Mouse (Mus musculus) gastrocnemius, postnatal 10 days (tissue): Measurements from ENCODE around the gene Galnt12. TPM values are rescaled to one million over a fixed set of nuclear protein-coding genes. Genes with fewer than 3 reads are reported as not detected.

Experiments
- DNase-seq: peaks from one replicate; pipeline ENCODE4 v3.0.0; 2021; ENCODE audit warnings: mixed read lengths
- total RNA-seq, 2 experiments: library from RNA; stranded (reverse); gene quantifications; 2 replicates each; pipeline ENCODE4 v1.2.3; 2021

The Galnt12 gene
- total RNA-seq, 2 experiments from 2014 or later = 0.72 to 0.73 TPM

DNA sequence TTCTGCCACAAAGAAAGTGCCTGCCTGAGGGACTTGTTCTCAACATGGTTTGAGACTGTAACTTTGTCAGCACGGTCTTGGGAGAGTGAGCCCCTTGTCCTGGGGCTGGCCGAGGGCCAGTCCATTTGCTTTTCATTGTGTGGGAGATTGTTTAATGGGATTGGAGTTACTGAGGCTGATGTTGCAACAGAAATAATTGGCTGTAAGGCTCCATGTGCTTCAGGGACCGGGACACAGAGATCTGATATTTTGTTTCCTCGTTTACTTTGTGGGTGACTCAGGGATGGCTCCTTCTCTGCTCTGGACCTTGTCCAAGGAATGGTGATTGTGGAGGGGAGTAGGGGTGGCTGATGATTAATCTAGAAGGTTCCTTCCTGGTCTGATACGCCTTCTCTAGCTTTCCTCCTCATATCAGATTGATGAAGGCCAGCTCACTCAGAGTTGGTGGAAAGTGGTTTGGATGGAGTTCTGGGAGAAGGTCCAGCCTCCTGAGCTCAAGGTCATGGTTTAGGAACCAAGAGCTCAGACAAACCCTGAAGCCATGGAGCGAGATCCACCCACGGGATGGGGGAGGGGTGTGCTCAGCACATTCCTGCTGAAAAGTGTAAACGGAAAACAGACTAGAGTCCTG lies 60.0 kb downstream of the Galnt12 start:
- DNase-seq = no peak

DNA sequence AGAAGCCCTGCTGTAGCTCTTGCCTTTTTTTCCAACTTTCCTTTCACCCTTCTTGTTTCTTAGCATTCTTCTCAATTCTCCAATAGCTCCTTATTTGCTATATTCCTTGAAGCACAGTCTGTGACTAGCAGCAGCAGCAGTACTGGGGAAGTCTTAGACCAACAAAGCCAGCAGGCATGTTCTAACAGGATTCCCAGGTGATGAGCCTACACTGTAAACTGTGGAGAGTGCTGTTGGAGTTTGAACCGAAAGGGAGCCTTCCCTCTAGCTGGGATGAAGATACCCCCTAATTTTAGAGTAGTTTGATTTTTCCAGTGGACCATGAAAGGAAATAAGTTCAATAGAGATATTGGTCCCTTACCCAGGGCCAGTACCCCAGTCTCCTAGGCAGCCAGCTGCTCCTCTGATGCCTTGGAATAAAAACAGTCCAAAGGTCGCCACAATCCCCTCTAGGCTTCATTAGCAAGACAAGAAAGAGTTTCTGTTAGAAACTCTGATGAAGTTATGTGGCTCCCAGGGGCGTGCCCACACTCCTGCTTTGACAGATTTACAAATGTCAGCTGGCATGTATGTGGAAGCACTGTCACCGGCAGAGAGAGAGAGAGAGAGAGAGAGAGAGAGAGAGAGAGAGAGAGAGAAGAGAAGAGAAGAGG lies 69.5 kb downstream of the Galnt12 start:
- DNase-seq = no peak

DNA sequence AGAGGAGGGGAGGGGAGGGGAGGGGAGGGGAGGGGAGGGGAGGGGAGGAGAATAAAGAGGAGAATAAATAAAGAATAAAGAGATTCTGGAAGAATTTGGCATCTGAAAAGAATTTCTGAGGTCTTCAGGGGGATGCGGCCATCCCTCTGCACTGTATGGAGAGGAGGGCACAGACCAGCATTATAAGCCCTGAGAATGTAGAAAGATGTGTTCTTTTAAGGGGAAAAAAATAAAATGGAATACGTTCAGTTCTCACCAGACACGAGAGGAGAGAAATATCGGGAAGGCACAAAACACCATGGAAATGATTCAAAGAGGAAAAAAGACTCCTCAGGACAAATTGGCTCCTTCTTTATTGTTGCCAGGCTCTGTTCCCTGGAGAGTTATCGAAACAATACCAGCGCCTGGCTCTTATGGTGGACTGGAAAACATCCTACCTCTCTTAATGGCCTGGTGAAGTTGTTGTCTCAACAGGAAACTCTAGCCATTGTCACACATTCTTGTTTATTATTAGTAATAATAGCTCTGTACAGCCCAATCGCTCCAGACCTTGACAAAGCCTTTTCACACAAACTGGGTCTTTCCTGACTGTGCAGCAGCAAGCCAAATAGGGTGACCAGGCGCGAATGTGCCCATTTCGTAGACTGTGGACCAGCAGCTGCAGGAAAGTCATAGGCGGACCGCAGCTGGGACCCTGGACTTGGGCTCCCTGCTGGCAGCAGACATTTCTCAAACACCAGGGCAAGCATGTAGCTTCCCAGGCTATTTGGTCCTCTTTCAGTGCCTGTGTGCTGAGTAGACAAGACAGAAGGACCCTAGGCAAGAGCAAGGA lies 70.3 kb downstream of the Galnt12 start:
- DNase-seq = no peak

DNA sequence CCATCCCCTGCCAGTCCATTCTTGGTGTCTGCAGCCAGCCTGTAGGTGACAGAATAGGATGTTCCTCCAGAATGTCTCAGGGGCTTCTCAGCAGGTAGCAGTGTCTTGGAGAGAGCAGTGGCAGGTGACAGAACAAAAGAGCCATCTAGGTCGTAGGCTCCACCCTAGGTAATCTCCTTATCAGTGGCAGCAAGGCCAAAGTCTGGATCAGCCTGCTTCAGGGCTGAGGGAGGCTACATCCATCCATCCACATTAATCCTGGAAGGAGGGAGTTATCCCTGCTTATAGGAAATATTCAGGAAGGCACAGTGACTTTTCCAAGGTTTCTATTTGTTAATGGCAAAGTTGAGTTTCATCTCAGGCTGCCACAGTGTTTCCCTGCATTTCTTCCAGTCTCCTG lies 80.6 kb downstream of the Galnt12 start:
- DNase-seq = no peak

Other genes with a start within 250 kb of the Galnt12 start
- under 1 TPM; 0.47 to 0.54 TPM for gene Gabbr2, start 100.0 kb upstream of the Galnt12 start, total RNA-seq
- gene Anks6, start 34.5 kb upstream of the Galnt12 start, total RNA-seq = 1 to 10 TPM; 4.7 to 7.1 TPM
- gene Col15a1, start 116.3 kb downstream of the Galnt12 start, total RNA-seq = 100 to 1,000 TPM; 332 to 359 TPM